Mouse (Mus musculus): ENCODE data around the gene Grb10. TPM values are rescaled to one million over a fixed set of nuclear protein-coding genes. Genes with fewer than 3 reads are reported as not detected.

The Grb10 gene
- total RNA-seq (2015): 8.3 and 13.5 TPM in 2 replicates
- 4.5 and 12.8 TPM in 2 replicates for total RNA-seq (2017)

DNA sequence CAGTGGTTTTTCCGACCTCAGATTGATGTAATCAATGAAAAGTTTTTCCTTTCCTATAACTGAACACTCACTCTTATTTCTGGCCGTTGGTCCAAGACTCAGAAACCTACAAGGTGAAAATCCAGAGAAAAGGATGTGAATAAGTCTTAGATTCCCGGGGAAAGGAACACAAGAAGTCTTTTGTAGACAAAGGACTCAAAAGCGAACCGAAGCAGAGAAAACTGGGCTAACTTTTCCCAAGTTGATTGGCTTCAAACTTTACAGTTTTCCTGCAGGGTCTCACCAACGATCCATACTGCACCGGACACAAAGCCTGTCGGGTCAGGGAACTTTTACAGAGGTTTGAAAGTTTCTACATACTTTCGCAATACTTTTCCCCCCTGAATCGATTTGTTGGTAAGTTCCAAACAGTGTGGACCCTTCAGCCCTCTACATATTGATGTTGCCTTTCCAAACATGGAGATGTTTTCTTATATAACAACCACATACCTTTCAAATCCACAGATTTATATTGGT is at the start of gene Grb10:
Gene Grb10, minus strand, starts transcription at position 214 of the 516 bp plus-strand sequence.
- no peak for ATAC-seq (replicated peaks; ENCODE audit: poor library complexity)

DNA sequence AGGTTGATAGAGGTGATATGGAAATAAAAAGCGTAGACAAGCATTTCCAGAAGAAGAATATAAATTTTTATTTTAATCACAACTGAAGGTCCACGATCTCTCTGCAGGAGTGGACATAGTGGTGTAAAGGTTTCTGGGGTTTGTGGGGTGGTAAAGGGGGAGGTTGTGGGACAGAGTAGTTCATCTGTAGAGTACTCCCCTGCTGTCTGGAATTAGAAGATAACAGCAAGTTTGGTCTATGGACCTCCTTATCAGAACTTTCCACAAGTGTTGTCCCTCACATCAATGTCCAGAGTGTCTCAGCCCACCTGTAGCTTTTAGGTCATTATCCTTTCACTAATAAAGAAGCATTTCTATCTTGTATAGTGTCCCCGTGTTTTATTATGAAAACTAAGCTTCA is 43.2 kb upstream of the Grb10 start:
- ATAC-seq (replicated peaks; ENCODE audit: poor library complexity): no peak

DNA sequence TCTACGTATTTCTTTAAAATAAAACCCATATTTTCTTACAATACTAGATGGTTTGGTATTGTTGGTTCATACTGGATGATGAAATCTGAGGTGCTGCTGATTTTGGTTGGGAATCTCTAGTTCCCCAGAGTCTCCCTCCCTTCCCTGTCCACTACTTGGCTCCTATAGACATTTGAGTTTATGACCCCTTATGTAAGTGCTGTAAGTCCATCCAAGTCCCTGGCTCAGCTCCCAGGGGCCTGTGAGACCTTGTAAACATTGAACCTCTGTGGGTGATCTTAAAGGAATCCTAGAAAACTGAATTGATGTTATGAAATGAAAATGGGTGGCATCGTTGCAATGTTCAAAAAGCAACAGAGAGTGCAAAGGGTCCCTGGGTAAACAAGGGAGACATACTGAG is 40.7 kb upstream of the Grb10 start:
- ATAC-seq (replicated peaks; ENCODE audit: poor library complexity): no peak

- ATAC-seq (replicated peaks; ENCODE audit: poor library complexity): no peak
These were observed 37.0 kb upstream of the Grb10 start for GRCm38 (mm10) chr11:12075449-12075848.

DNA sequence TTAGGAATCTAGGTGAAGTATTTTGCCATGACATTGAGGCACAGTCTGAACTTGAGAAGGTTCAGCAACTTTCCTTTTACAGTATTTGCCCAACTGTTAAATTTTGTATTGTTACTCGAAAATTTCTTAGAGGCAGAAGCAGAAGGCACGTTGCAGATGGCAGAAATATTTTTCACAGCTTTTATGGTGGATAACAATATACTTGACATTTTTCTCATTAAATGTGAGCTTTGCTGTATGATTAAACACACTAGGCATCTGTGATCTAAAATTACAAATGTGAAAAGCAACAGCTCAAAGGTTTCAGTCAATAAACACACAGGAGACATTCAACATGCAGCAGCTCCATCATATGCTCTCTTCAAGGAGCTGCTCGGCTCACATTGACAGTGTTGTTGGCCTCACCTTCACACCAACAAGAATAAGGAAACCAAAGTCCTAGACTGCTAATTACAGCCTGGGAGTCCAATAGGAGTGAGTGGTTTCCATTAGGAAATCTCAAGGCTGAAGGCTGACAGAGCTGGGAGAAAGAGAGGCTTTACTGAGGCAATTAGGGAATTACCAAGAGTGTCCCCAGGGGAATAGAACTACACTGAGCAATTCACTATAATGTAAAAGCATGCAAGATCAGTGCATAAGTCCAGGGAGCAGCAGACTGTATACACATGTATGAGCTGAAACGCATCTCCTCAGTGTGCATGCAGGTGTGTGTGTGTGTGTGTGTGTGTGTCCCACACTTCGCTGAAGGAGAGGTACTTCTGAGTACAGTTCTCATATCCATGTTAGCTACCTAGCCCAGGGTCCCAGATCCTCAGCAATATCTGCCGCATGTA is 35.1 kb upstream of the Grb10 start:
- ATAC-seq (replicated peaks; ENCODE audit: poor library complexity): no peak

GRCm38 (mm10) chr11:12072322-12072721 is 33.8 kb upstream of the Grb10 start:
- ATAC-seq (replicated peaks; ENCODE audit: poor library complexity): no peak

DNA sequence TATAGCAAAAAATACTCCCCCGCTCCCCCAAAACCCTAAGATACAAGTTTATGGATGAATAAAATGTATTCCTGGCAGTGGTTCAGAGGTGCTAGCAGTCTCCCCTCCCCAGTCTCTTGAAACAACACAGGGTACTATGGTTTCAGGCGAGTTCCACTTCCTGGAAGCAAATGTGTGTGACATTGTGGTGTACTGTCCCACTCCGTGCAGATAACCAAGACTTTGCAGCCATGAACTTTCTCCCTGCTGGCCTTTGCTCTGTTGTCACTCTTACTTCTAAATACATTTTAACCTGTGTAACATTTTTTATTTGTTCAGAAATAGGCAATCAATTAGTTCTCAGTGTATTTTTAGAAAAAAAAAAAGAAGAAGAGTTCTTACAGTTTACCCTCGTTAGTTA is 20.5 kb upstream of the Grb10 start:
- ATAC-seq (replicated peaks; ENCODE audit: poor library complexity): no peak

GRCm38 (mm10) chr11:12048547-12049327 is 10.3 kb upstream of the Grb10 start:
- no peak for ATAC-seq (replicated peaks; ENCODE audit: poor library complexity)

DNA sequence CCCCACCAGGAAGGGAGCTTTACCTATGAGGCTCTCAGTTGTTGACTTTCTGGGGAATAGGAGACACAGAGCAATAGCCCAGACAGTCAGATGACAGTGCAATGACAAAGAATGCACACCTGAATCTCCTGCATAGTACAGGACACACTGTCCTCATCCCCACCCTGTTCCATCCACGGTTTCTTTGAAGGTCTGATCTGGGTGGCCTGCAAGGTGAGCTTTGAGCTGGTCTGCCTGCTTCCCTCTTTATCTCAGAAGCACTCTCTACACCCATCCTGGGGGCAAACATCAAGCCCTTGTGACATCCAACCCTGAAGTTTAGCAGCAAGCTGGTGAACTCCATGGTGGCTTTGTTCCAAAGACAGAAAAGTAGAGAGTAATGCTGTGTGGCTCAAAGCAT is 9.7 kb upstream of the Grb10 start:
- ATAC-seq (replicated peaks; ENCODE audit: poor library complexity): no peak

DNA sequence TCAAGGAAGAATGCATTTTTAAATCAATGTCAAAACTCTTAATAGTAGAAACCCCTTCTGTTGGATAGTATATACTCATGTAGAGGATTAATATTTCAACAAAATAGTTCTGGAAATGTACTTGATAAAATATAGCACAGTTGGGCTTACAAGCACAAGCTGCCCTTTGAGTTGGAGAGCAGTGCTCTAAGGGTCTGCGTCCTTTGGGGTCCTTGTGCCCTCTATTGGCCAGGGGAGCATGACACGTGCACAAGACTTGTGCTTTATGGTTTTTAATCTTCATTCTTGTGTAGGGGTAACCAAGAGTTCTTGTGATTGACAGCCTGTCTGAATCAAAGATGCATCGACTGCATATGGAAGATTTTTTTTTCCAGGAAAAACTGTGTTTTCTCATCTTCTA is 5.8 kb upstream of the Grb10 start:
- ATAC-seq (replicated peaks; ENCODE audit: poor library complexity): no peak

DNA sequence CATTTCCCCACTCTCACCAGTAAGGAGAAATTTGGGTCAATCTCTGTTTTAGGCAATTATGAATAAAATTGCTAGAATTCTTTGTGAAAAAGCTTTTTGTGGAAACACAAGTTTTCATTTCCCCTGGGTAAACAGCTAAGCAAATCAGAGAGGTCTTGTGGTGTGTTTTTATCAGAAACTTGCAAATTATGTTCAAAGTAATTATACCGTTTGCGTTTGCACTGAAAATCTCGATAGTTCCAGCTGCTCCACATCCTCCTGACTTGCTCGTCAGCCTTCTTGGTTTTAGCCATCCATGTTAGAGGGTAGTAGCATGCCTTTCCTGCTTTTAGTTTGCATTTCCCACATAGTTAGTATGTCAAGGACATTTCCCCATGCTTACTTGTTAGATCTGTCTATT is 3.3 kb upstream of the Grb10 start:
- no peak for ATAC-seq (replicated peaks; ENCODE audit: poor library complexity)

GRCm38 (mm10) chr11:12041379-12041778 is 2.9 kb upstream of the Grb10 start:
- ATAC-seq (replicated peaks; ENCODE audit: poor library complexity): no peak

GRCm38 (mm10) chr11:12040391-12040790 is 1.9 kb upstream of the Grb10 start:
- no peak for ATAC-seq (replicated peaks; ENCODE audit: poor library complexity)

GRCm38 (mm10) chr11:12039748-12040147 is 1.3 kb upstream of the Grb10 start:
- ATAC-seq (replicated peaks; ENCODE audit: poor library complexity): no peak

DNA sequence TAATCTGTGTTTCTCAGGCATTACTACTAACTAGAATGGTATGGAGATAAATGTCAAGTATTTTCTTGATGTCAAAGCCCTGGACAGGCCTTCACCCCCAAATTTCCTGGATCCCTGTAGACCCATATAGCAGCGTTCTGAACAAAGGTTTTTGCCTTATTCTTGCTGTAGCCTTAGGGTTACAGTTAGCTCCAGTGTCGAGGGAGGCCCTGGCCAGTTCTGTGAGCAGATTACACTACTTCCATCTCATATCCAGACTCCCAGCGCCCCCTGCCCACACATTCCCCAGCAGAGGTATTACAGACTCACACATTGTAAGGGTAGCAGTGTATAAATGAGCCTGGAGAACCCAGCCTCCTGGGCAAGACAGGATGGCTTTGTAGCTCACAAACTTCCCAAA is 615 bp upstream of the Grb10 start:
- no peak for ATAC-seq (replicated peaks; ENCODE audit: poor library complexity)

- ATAC-seq (replicated peaks; ENCODE audit: poor library complexity): no peak
These were observed 604 bp downstream of the Grb10 start for GRCm38 (mm10) chr11:12037689-12038469.

GRCm38 (mm10) chr11:12037075-12037686 is 1.3 kb downstream of the Grb10 start:
- ATAC-seq (replicated peaks; ENCODE audit: poor library complexity): peak; percentile 47

DNA sequence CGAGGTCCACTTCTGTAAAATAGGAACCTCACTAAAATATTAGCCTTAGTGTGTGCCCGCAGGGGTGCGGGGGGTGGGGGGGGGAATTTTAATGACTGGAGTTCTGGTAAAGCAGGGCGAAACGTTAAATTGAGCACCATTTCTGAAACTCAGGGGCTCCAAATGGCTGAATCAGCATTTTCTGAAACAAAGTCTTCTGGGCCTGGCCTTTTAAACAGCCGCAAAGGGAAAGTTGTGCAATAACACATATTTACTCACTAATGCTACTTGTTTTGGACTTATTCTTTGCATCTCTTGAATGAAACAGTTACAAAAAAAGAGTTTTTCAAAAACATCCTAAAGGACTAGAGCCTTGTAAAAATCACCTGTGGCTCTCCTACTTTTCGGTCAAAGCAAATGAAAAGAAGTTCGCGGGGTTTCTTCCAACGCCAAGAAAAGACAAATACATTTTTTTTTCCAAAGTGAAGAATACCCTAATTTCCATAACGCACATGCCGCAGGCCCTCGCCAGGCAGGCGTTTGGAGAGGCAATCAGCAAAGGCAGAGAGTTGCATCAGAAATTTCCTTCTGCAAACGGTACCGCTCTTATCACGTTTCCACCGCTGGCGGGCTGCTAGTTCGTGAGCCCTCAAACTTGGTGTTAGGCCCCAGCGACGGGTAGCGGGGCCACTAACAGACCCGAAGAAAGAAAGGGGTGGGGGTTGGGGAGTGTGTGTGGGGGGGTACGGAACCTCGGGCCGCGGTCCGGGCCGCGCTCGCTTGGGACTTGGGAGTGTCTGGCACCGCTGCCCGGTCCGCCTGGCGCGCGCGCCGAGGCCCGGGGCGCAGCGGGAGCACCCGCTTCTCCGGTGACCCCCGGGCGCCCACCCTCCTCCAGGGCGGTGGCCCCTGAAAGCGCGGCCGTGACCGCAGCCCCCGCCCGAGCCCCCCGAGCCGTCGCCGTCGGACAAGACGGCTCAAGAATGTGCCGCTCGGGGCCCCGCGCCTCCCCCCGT is 2.3 kb downstream of the Grb10 start:
- ATAC-seq (replicated peaks; ENCODE audit: poor library complexity): peak; percentile 63

DNA sequence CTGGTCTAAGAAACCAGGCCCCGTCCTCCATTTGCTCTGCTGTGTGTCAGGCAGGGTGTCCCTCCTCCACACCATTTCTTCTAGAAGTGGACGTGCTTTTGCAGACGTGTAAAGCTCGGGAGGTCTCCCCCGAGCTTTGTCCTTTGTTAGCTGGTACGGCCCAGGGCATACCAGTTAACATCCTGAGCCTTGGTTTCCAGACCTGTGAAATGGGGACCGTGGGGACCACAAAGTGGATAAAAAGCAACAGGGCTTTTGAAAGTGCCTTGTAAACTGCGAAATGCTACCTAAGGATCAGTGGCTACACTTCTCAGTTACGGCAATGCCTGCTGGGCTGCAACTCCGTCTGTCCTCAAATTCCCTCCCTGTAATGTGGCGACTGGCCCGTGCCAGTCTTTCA is 3.2 kb downstream of the Grb10 start:
- no peak for ATAC-seq (replicated peaks; ENCODE audit: poor library complexity)
